Comparison of ENCODE assay signal across 8 mouse cellular contexts in the genomic region with DNA sequence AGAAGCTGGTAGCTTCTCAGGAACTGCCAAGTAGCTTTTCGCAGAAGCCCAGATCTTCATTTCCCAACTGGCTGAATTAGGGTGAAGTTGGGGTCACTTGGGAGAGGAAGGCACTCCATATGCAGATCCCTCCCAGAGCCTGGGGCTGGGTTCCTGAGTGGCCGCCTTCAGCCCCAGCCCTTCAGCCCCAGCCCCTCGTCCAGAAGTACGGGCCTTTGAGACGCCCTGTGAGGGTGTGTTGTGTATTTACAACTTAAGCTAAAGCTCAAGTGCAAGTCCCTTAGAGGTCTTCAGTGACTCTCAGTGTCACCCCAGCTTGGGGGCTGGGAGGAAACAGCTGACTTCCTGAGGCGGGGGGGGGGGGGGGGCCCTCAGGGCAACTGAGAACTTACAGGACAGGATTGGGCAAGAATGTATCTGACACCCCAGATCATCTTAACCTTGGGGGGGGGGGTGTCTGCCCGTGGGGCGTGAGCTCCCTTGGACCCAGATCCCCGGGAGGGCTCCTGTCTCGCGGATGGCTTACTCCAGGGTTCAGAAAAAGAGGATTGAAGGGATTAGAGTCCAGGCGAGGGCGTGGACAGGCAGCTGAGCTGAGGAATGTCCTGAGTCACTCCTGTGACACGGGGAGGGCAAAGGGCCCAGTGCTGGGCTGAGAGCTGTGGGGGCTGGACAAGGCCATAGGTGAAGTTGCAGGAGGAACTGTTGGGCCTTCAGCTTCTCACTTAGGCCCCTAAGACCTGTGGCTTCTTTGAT. TPM values are rescaled to one million over a fixed set of nuclear protein-coding genes. Genes with fewer than 3 reads are reported as not detected.
DNase-seq lines count a peak whose midpoint lies in the region; ATAC-seq lines count a peak whose summit lies in the region.

No protein-coding gene starts in this region.

- no peak overlapping the region for H3K4me2 ChIP-seq in lung, embryonic 15.5 days
- peak overlapping the region; percentile 1; the same call in 1 of the 2 replicates for H3K4me2 ChIP-seq in stomach, embryonic 15.5 days

- no peak for ATAC-seq in lung, embryonic 15.5 days (ENCODE audit: borderline replicate concordance, extremely low read depth, low FRiP score, low TSS enrichment)
- ATAC-seq in stomach, embryonic 15.5 days (ENCODE audit: insufficient read depth, low FRiP score, low read depth): no peak

- H3K4me1 ChIP-seq in lung, embryonic 15.5 days: peaks cover 49% of the 10 kb centered on the region
- H3K4me1 ChIP-seq in stomach, embryonic 15.5 days: peaks cover 31% of the 10 kb centered on the region

- H3K27ac ChIP-seq in lung, embryonic 15.5 days: peak overlapping the region; percentile 62
- H3K27ac ChIP-seq in stomach, embryonic 15.5 days: peak overlapping the region; percentile 82

- H3K9me3 ChIP-seq in lung, embryonic 15.5 days: no peaks in the 10 kb centered on the region
- H3K9me3 ChIP-seq in stomach, embryonic 15.5 days: no peaks in the 10 kb centered on the region

- peaks cover 13% of the 10 kb centered on the region for H3K36me3 ChIP-seq in lung, embryonic 15.5 days
- H3K36me3 ChIP-seq in stomach, embryonic 15.5 days: peaks cover 5% of the 10 kb centered on the region; the same call in 1 of the 2 replicates

- no peak overlapping the region for H3K4me3 ChIP-seq in lung, embryonic 15.5 days
- no peak overlapping the region for H3K4me3 ChIP-seq in stomach, embryonic 15.5 days (replicated peaks)

- 36% methylated on average over 14 of the region's 14 CpGs for WGBS in lung, embryonic 15.5 days
- WGBS in stomach, embryonic 15.5 days: 43% methylated on average over 14 of the region's 14 CpGs

- peak overlapping the region; percentile 6; the same call in 1 of the 2 replicates for H3K9ac ChIP-seq in lung, embryonic 15.5 days
- no peak overlapping the region for H3K9ac ChIP-seq in stomach, embryonic 15.5 days

- intact Hi-C loops in gastrocnemius, postnatal 14 days (cut with DNase I; ENCODE audit: low total_unique reads): no loop called here

- no peaks in the 10 kb centered on the region for H3K27me3 ChIP-seq in lung, embryonic 15.5 days
- H3K27me3 ChIP-seq in stomach, embryonic 15.5 days (replicated peaks): no peaks in the 10 kb centered on the region

- DNase-seq in urinary bladder, postnatal 14 days (ENCODE audit: low spot score): peak; percentile 71
- DNase-seq in urinary bladder, postnatal 4 days (ENCODE audit: low spot score in 2 of 2): no peak
- peak; percentile 69 for DNase-seq in gastrocnemius, postnatal 14 days
- peak; percentile 83 for DNase-seq in kidney, adult 18-20 months
- DNase-seq in cerebellum, postnatal 14 days: no peak
- DNase-seq in right cerebral cortex, adult 18-20 months: no peak

RNA-seq across cellular contexts. Expression of a gene that starts 4.8 kb away (rescaled TPM):
- 100 to 1,000 TPM; 389 TPM for total RNA-seq in gastrocnemius, postnatal 14 days (2021)
- 523 and 535 TPM in 2 replicates for polyA plus RNA-seq in lung, embryonic 15.5 days (2015; fragmentation: Nextera tagmentation; extraction: Ambion mirVana)
- 500 and 567 TPM in 2 replicates for polyA plus RNA-seq in stomach, embryonic 15.5 days (2015; fragmentation: Nextera tagmentation; extraction: Ambion mirVana)

RNA-seq across cellular contexts. Expression of a gene that starts 12.2 kb away (rescaled TPM):
- total RNA-seq in gastrocnemius, postnatal 14 days (2021): 10 to 100 TPM; 45.3 to 55.6 TPM
- polyA plus RNA-seq in lung, embryonic 15.5 days (2015; fragmentation: Nextera tagmentation; extraction: Ambion mirVana): 223 and 225 TPM in 2 replicates
- 188 and 199 TPM in 2 replicates for polyA plus RNA-seq in stomach, embryonic 15.5 days (2015; fragmentation: Nextera tagmentation; extraction: Ambion mirVana)

RNA-seq across cellular contexts. Expression of a gene that starts 35.3 kb away (rescaled TPM):
- total RNA-seq in gastrocnemius, postnatal 14 days (2021): 1 to 10 TPM; 1.7 to 1.9 TPM
- 16.8 and 19.8 TPM in 2 replicates for polyA plus RNA-seq in lung, embryonic 15.5 days (2015; fragmentation: Nextera tagmentation; extraction: Ambion mirVana)
- polyA plus RNA-seq in stomach, embryonic 15.5 days (2015; fragmentation: Nextera tagmentation; extraction: Ambion mirVana): 9.1 and 10.0 TPM in 2 replicates

RNA-seq across cellular contexts. Expression of a gene that starts 53.6 kb away (rescaled TPM):
- 1 to 10 TPM; 6.2 to 6.3 TPM for total RNA-seq in gastrocnemius, postnatal 14 days (2021)
- 15.5 and 16.6 TPM in 2 replicates for polyA plus RNA-seq in lung, embryonic 15.5 days (2015; fragmentation: Nextera tagmentation; extraction: Ambion mirVana)
- polyA plus RNA-seq in stomach, embryonic 15.5 days (2015; fragmentation: Nextera tagmentation; extraction: Ambion mirVana): 14.8 and 15.9 TPM in 2 replicates

RNA-seq across cellular contexts. Expression of a gene that starts 55.5 kb away (rescaled TPM):
- total RNA-seq in gastrocnemius, postnatal 14 days (2021): 1 to 10 TPM; 4.2 TPM
- 3.5 and 4.3 TPM in 2 replicates for polyA plus RNA-seq in lung, embryonic 15.5 days (2015; fragmentation: Nextera tagmentation; extraction: Ambion mirVana)
- 4.2 and 4.8 TPM in 2 replicates for polyA plus RNA-seq in stomach, embryonic 15.5 days (2015; fragmentation: Nextera tagmentation; extraction: Ambion mirVana)

Comparison
In these comparisons a context has a peak if more than half of its experiments do, and no peak if none do; other contexts are left out.
1. DNase-seq: peak in urinary bladder, postnatal 14 days (single experiment), gastrocnemius, postnatal 14 days (single experiment) and kidney, adult 18-20 months (single experiment); none in urinary bladder, postnatal 4 days (0 of 2), cerebellum, postnatal 14 days (0 of 2) and right cerebral cortex, adult 18-20 months (single experiment).